Mouse (Mus musculus) cerebellum, adult 2 months (tissue): Measurements from ENCODE around the gene Dnah11.

Experiments used
- CTCF ChIP-seq: fragments of 200-500 bp; IDR thresholded peaks from 2 replicates; pipeline ENCODE4 v1.5.1; 2011; ENCODE audit warnings: low read depth, mild to moderate bottlenecking, control low read depth, low read length, moderate library complexity, borderline replicate concordance; ENCODE audit not compliant: insufficient read depth
- POLR2A ChIP-seq: fragments of 200-500 bp; IDR thresholded peaks from 2 replicates; pipeline ENCODE4 v1.6.1; 2011; ENCODE audit warnings: low read length, control low read depth, borderline replicate concordance; ENCODE audit not compliant: insufficient read depth

GRCm38 (mm10) chr12:117843302-117844074 lies 355.4 kb downstream of the Dnah11 start:
- TF ChIP-seq POLR2A (no peak), CTCF (no peak)
